Mouse (Mus musculus): ENCODE results near the gene Trim2. TPM values are rescaled to one million over a fixed set of nuclear protein-coding genes. Genes with fewer than 3 reads are reported as not detected.
A peak's percentile ranks its signal among the peaks of the same experiment; 100 is the strongest.

Gene Trim2
- polyA plus RNA-seq (2015; fragmentation: Nextera tagmentation; extraction: Ambion mirVana), result 188 and 194 TPM in 2 replicates

GRCm38 (mm10) chr3:84306777-84307176 lies at the start of gene Trim2:
Trim2 (minus strand) TSS chr3:84306877.
- Histone ChIP-seq H3K27me3 (no peaks in the 10 kb centered on the region), H3K4me2 (replicated peaks) (peak within 1 kb of the TSS; percentile 70), H3K4me3 (peak within 1 kb of the TSS; percentile 49), H3K9me3 (no peaks in the 10 kb centered on the region), H3K9ac (replicated peaks) (no peak within 1 kb of the TSS), H3K27ac (replicated peaks) (peak within 1 kb of the TSS; percentile 97), H3K4me1 (peaks cover 46% of the 10 kb centered on the region), H3K36me3 (no peaks in the 10 kb centered on the region)
- WGBS, result 96% methylated on average over 3 of the region's 3 CpGs
- ATAC-seq (replicated peaks), result no peak

- no peaks in the 10 kb centered on the region for H3K27me3 ChIP-seq
- H3K27ac ChIP-seq (replicated peaks), result no peak overlapping the region
- no peaks in the 10 kb centered on the region for H3K9me3 ChIP-seq
- H3K4me3 ChIP-seq, result no peak overlapping the region
- no peaks in the 10 kb centered on the region for H3K36me3 ChIP-seq
- H3K4me2 ChIP-seq (replicated peaks), result no peak overlapping the region
- no peaks in the 10 kb centered on the region for H3K4me1 ChIP-seq
- 39% methylated on average over 12 of the region's 12 CpGs for WGBS
- no peak for ATAC-seq (replicated peaks)
- no peak overlapping the region for H3K9ac ChIP-seq (replicated peaks)
Measured at GRCm38 (mm10) chr3:84355930-84356689, 49.4 kb upstream of the Trim2 start.

DNA sequence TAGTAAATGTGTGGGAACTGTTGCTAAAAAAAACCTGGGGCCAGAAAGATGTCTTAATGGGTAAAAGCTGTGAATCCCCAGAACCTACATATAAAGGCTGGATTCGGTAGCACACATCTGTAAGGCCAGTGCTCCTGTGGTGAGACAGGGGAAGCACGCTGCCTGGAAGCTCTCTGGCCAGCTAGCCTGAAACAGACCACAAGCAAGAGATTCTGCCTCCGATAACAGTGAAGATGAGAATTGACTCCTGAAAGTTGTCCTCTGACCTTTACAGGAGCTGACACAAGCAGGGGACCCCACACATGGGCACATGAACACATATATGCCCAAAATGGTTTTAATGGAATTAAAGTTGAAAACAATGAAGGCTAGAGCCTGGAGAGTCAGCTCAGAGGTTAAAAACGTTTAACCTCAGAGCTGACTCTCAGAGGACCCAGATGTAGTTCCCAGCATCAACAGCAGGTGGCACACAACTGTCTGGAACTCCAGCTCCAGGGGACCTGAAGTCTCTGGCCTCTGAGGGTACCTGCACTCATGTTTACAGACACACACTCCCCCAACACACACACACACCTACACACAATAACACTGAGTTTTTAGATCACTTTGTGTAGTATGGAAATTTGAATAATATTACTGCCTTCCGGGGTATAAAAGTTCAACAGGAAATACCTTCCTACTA lies 45.8 kb upstream of the Trim2 start:
- Histone ChIP-seq H3K36me3 (no peaks in the 10 kb centered on the region), H3K4me2 (replicated peaks) (no peak overlapping the region), H3K27ac (replicated peaks) (no peak overlapping the region), H3K4me3 (no peak overlapping the region), H3K27me3 (no peaks in the 10 kb centered on the region), H3K9me3 (no peaks in the 10 kb centered on the region), H3K9ac (replicated peaks) (no peak overlapping the region), H3K4me1 (no peaks in the 10 kb centered on the region)
- 44% methylated on average over 5 of the region's 5 CpGs for WGBS
- 0 out of 2 replicates have a peak, but pooled peaks have one; percentile 29 for ATAC-seq (replicated peaks)

DNA sequence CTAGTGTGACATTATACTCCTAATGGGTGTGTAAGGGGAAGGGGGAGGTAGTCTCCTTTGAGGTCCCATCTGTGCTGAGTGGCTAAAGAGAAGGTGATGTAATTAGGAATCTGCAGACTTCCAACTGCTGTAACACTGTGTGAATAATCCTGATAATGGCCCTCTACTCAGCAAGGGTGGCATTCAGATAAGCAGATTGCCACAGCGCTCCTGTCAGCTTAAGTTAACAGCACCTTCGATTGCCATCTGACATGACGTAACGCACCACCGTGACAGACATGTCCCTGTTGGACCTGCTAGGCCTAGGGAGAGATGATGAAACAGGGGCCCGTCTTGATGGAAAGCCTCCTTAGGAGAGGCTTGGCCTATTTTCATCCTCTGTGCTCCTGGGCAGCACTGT lies 43.6 kb upstream of the Trim2 start:
- ATAC-seq (replicated peaks), result no peak
- no peaks in the 10 kb centered on the region for H3K9me3 ChIP-seq
- no peak overlapping the region for H3K27ac ChIP-seq (replicated peaks)
- H3K4me1 ChIP-seq, result peaks cover 4% of the 10 kb centered on the region
- no peak overlapping the region for H3K4me3 ChIP-seq
- H3K27me3 ChIP-seq, result no peaks in the 10 kb centered on the region
- no peak overlapping the region for H3K4me2 ChIP-seq (replicated peaks)
- WGBS, result 75% methylated on average over 6 of the region's 6 CpGs
- H3K36me3 ChIP-seq, result no peaks in the 10 kb centered on the region
- no peak overlapping the region for H3K9ac ChIP-seq (replicated peaks)

GRCm38 (mm10) chr3:84349771-84350170 lies 43.1 kb upstream of the Trim2 start:
- no peaks in the 10 kb centered on the region for H3K27me3 ChIP-seq

GRCm38 (mm10) chr3:84347426-84347825 lies 40.7 kb upstream of the Trim2 start:
- 85% methylated on average over 4 of the region's 4 CpGs for WGBS
- Histone ChIP-seq H3K36me3 (no peaks in the 10 kb centered on the region), H3K27ac (replicated peaks) (no peak overlapping the region), H3K9ac (replicated peaks) (no peak overlapping the region), H3K27me3 (peaks cover 3% of the 10 kb centered on the region; the same call in 1 of the 2 replicates), H3K4me1 (peaks cover 7% of the 10 kb centered on the region), H3K9me3 (no peaks in the 10 kb centered on the region), H3K4me3 (no peak overlapping the region), H3K4me2 (replicated peaks) (no peak overlapping the region)
- ATAC-seq (replicated peaks), result no peak

More at GRCm38 (mm10) chr3:84349771-84350170, 43.1 kb upstream of the Trim2 start:
- Histone ChIP-seq H3K9ac (replicated peaks) (no peak overlapping the region), H3K4me3 (no peak overlapping the region), H3K9me3 (no peaks in the 10 kb centered on the region), H3K27ac (replicated peaks) (no peak overlapping the region), H3K36me3 (no peaks in the 10 kb centered on the region), H3K4me1 (peaks cover 7% of the 10 kb centered on the region), H3K4me2 (replicated peaks) (no peak overlapping the region)
- WGBS, result 95% methylated on average over 10 of the region's 10 CpGs
- no peak for ATAC-seq (replicated peaks)

DNA sequence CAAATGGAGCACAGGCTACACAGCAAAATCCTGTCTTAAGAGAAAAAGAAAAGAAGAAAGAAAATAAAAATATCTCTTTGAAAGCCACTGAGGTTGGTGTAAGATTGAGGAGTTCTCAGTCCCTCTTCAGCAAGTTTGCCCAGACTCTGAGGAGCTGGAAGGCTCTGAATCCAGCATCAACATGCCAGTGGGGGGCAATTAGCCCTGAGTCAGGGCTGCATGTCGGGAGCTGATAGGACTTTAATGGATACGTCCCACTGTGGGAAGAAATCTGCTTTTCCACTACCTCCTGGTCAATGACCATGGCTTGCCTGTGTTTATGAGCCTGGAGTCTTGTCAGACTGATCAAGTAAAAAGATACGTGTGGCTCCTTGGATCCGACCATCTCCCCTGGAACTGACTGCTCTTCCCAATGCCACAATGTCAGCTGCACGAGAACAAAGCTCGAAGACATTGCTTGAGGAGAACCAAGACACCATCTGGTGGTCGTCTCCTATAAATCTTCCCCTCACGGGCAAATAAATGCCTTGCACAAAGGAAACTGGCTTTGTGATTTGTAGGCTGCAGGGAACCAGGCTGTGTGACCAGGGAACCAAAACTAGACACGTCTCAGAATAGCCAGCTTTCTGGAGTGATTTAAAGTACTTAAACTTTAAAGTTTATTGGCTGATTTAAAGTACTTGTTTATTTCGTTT lies 39.9 kb upstream of the Trim2 start:
- WGBS, result 26% methylated on average over 10 of the region's 10 CpGs
- Histone ChIP-seq H3K4me1 (peaks cover 7% of the 10 kb centered on the region), H3K27me3 (peaks cover 3% of the 10 kb centered on the region; the same call in 1 of the 2 replicates), H3K27ac (replicated peaks) (no peak overlapping the region), H3K9ac (replicated peaks) (no peak overlapping the region), H3K9me3 (no peaks in the 10 kb centered on the region), H3K4me2 (replicated peaks) (no peak overlapping the region), H3K4me3 (no peak overlapping the region), H3K36me3 (no peaks in the 10 kb centered on the region)
- no peak for ATAC-seq (replicated peaks)

DNA sequence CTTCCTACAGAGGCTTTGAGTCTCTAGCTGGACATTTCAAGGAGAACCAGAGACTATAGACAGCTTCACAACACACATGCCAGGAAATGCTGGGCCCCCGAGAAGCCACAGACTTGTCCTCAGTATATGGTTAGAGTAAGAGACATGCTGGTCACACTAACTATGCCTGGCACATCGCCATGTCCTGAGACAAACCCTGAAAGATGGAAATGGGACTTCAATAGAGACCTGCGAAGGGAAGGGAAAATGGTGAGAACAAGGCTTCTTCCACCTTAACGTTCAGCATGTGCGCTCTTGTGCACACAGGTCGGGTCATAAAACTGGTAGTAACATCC lies 38.9 kb upstream of the Trim2 start:
- no peaks in the 10 kb centered on the region for H3K9me3 ChIP-seq
- no peak overlapping the region for H3K27ac ChIP-seq (replicated peaks)
- H3K9ac ChIP-seq (replicated peaks), result no peak overlapping the region
- WGBS, result 46% methylated on average over 6 of the region's 6 CpGs
- H3K4me2 ChIP-seq (replicated peaks), result peak overlapping the region; percentile 73
- peaks cover 3% of the 10 kb centered on the region; the same call in 1 of the 2 replicates for H3K27me3 ChIP-seq
- no peaks in the 10 kb centered on the region for H3K36me3 ChIP-seq
- no peak overlapping the region for H3K4me3 ChIP-seq
- ATAC-seq (replicated peaks), result 0 out of 2 replicates have a peak, but pooled peaks have one; percentile 27
- H3K4me1 ChIP-seq, result peaks cover 15% of the 10 kb centered on the region

GRCm38 (mm10) chr3:84344725-84345645 lies 38.3 kb upstream of the Trim2 start:
- H3K4me1 ChIP-seq, result peaks cover 16% of the 10 kb centered on the region
- WGBS, result 13% methylated on average over 28 of the region's 28 CpGs
- H3K4me3 ChIP-seq, result peak overlapping the region; percentile 32
- 0 out of 2 replicates have a peak overlapping the region, but pooled peaks have one; percentile 2 for H3K27ac ChIP-seq (replicated peaks)
- H3K4me2 ChIP-seq (replicated peaks), result peak overlapping the region; percentile 73
- H3K27me3 ChIP-seq, result peaks cover 3% of the 10 kb centered on the region; the same call in 1 of the 2 replicates
- ATAC-seq (replicated peaks), result peak; percentile 82
- no peak overlapping the region for H3K9ac ChIP-seq (replicated peaks)
- H3K36me3 ChIP-seq, result no peaks in the 10 kb centered on the region
- no peaks in the 10 kb centered on the region for H3K9me3 ChIP-seq

GRCm38 (mm10) chr3:84343101-84343500 lies 36.4 kb upstream of the Trim2 start:
- Histone ChIP-seq H3K4me1 (peaks cover 16% of the 10 kb centered on the region), H3K4me3 (no peak overlapping the region), H3K27me3 (peaks cover 3% of the 10 kb centered on the region; the same call in 1 of the 2 replicates), H3K4me2 (replicated peaks) (no peak overlapping the region), H3K27ac (replicated peaks) (no peak overlapping the region), H3K36me3 (no peaks in the 10 kb centered on the region), H3K9ac (replicated peaks) (no peak overlapping the region), H3K9me3 (no peaks in the 10 kb centered on the region)
- 89% methylated on average over 9 of the region's 9 CpGs for WGBS
- no peak for ATAC-seq (replicated peaks)

DNA sequence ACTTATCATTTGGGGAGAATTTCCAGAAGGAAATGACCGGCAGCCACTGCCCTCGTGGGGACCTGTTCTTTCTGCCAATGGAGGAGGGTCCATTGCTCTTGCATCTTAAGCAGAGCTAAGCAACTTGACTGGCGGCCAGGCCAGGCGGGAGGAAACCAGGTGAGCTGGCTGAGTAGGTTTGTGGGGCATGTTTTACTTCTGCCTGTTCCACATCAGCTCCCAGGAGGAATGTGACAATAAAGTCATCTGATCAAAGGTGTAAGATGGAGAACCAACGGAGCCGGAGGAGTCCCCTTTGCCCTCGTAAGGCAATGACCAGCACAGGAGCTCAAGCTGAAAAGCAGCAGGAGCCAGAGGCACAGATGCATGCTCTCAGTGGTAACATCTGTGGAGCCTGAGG lies 35.1 kb upstream of the Trim2 start:
- H3K9me3 ChIP-seq, result no peaks in the 10 kb centered on the region
- peaks cover 3% of the 10 kb centered on the region; the same call in 1 of the 2 replicates for H3K27me3 ChIP-seq
- no peak overlapping the region for H3K27ac ChIP-seq (replicated peaks)
- WGBS, result 73% methylated on average over 7 of the region's 7 CpGs
- H3K36me3 ChIP-seq, result no peaks in the 10 kb centered on the region
- no peak for ATAC-seq (replicated peaks)
- no peak overlapping the region for H3K9ac ChIP-seq (replicated peaks)
- H3K4me2 ChIP-seq (replicated peaks), result no peak overlapping the region
- H3K4me1 ChIP-seq, result peaks cover 16% of the 10 kb centered on the region
- H3K4me3 ChIP-seq, result no peak overlapping the region
